Mouse (Mus musculus): Measurements from ENCODE around the gene Arhgap45. TPM values are rescaled to one million over a fixed set of nuclear protein-coding genes. Genes with fewer than 3 reads are reported as not detected.

Gene Arhgap45
- polyA plus RNA-seq, 1 experiment from 2014 or later = 1.7 TPM

DNA sequence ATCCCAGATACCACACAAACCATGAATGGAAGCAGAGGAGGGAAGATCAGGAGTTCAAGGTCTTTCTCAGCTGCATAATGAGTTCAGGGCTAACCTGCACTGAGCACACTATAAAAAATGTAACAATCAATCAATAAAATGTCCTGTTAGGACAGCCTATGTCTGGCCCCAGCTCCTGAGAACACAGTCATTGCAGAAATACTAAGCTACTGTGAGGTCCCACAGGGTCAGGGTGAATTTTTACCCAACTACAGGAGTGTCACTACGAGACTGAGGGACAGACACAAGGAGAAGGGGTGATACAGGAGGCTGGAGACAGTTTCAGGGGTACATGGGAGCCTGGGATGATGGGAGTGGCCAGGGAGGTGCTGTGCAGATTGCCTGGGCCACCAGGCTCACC, 61.9 kb downstream of the Arhgap45 start:
- H3K4me1 ChIP-seq (replicated peaks; ENCODE audit: control insufficient read depth, insufficient read depth, low read length) = no peaks in the 10 kb centered on the region
- WGBS = 92% methylated on average over 1 of the region's 1 CpGs

DNA sequence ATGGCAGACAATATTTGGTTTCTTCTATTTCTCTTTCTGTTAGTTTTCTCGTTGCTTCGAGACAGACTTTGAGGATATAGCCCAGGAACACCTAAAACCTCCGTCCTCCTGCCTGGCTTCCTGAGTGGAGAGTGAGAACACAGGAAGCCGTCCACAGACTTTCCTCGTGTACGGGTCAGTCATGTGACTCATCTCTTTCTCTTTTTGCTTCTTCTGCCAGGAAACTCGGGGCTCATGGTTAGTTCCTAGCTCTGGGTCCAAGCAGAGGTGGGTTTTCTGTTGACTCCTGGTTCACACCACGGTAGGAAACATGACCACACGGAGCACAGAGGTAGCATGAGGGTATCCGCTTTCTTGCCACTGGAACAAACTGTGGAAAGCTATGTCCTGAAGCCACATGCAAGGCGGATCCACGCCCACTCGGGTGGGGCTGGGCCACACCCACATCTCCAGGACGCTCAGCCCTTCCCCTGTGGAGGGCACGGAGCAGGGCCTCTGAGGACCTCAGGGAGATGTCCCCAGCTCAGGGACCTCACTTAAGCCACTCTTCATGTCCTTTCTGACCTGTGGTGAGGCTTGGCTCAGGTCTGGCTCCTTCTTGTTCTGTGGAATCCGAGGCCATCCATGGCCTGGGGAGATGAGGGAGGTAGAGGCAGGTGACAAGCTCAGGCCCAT, 64.1 kb downstream of the Arhgap45 start:
- H3K9ac ChIP-seq = no peak overlapping the region
- H3K4me3 ChIP-seq (replicated peaks; ENCODE audit: low read length) = no peak overlapping the region
- H3K36me3 ChIP-seq (replicated peaks; ENCODE audit: control insufficient read depth, insufficient read depth) = peaks cover 59% of the 10 kb centered on the region
- no peaks in the 10 kb centered on the region for H3K9me3 ChIP-seq (ENCODE audit: control insufficient read depth, low read length)
- DNase-seq (ENCODE audit: low spot score) (no peak), ATAC-seq (ENCODE audit: low FRiP score) (no peak)
- WGBS = 90% methylated on average over 16 of the region's 16 CpGs
- no peak overlapping the region for H3K27ac ChIP-seq
- no peaks in the 10 kb centered on the region for H3K4me1 ChIP-seq (replicated peaks; ENCODE audit: control insufficient read depth, insufficient read depth, low read length)
- H3K4me2 ChIP-seq (replicated peaks) = no peak overlapping the region
- no peaks in the 10 kb centered on the region for H3K27me3 ChIP-seq (ENCODE audit: control insufficient read depth, insufficient read depth, low read length)

More for the DNA sequence above, 61.9 kb downstream of the Arhgap45 start:
- H3K27me3 ChIP-seq (ENCODE audit: control insufficient read depth, insufficient read depth, low read length) = no peaks in the 10 kb centered on the region
- ATAC-seq (ENCODE audit: low FRiP score) (no peak), DNase-seq (ENCODE audit: low spot score) (no peak)
- no peak overlapping the region for H3K4me2 ChIP-seq (replicated peaks)
- peaks cover 44% of the 10 kb centered on the region for H3K36me3 ChIP-seq (replicated peaks; ENCODE audit: control insufficient read depth, insufficient read depth)
- H3K4me3 ChIP-seq (replicated peaks; ENCODE audit: low read length) = no peak overlapping the region
- H3K9ac ChIP-seq = no peak overlapping the region
- no peaks in the 10 kb centered on the region for H3K9me3 ChIP-seq (ENCODE audit: control insufficient read depth, low read length)
- no peak overlapping the region for H3K27ac ChIP-seq

Other genes starting within 250 kb of the Arhgap45 start
- 92.8 and 96.7 TPM in 2 replicates for gene Rnf126, start 249.7 kb upstream of the Arhgap45 start, polyA plus RNA-seq (2014; fragmentation: Nextera tagmentation; extraction: Ambion mirVana)
- gene Fstl3, start 239.4 kb upstream of the Arhgap45 start, polyA plus RNA-seq (2014; fragmentation: Nextera tagmentation; extraction: Ambion mirVana) = 1.6 and 2.2 TPM in 2 replicates
- gene Prss57, start 225.7 kb upstream of the Arhgap45 start, polyA plus RNA-seq (2014; fragmentation: Nextera tagmentation; extraction: Ambion mirVana) = 0.08 and 0.29 TPM in 2 replicates
- gene Palm, start 223.1 kb upstream of the Arhgap45 start, polyA plus RNA-seq (2014; fragmentation: Nextera tagmentation; extraction: Ambion mirVana) = 240 and 247 TPM in 2 replicates
- gene Misp, start 195.7 kb upstream of the Arhgap45 start, polyA plus RNA-seq (2014; fragmentation: Nextera tagmentation; extraction: Ambion mirVana) = 0.08 and 0.74 TPM in 2 replicates
- 59.5 and 62.6 TPM in 2 replicates for gene Ptbp1, start 162.2 kb upstream of the Arhgap45 start, polyA plus RNA-seq (2014; fragmentation: Nextera tagmentation; extraction: Ambion mirVana)
- gene Prtn3, start 142.2 kb upstream of the Arhgap45 start, polyA plus RNA-seq (2014; fragmentation: Nextera tagmentation; extraction: Ambion mirVana) = 10.1 and 12.8 TPM in 2 replicates
- gene Plppr3, start 142.0 kb upstream of the Arhgap45 start, polyA plus RNA-seq (2014; fragmentation: Nextera tagmentation; extraction: Ambion mirVana) = 288 and 294 TPM in 2 replicates
- gene Elane, start 130.4 kb upstream of the Arhgap45 start, polyA plus RNA-seq (2014; fragmentation: Nextera tagmentation; extraction: Ambion mirVana) = 0.47 TPM in 1 of 2 replicates, not detected in the other
- not detected in 2 replicates for gene Cfd, start 125.8 kb upstream of the Arhgap45 start, polyA plus RNA-seq (2014; fragmentation: Nextera tagmentation; extraction: Ambion mirVana)
- gene Med16, start 107.7 kb upstream of the Arhgap45 start, polyA plus RNA-seq (2014; fragmentation: Nextera tagmentation; extraction: Ambion mirVana) = 42.0 and 42.5 TPM in 2 replicates
- 1.1 TPM in 1 of 2 replicates, not detected in the other for gene Gm26602, start 105.8 kb upstream of the Arhgap45 start, polyA plus RNA-seq (2014; fragmentation: Nextera tagmentation; extraction: Ambion mirVana)
- 1.7 and 2.6 TPM in 2 replicates for gene Kiss1r, start 99.7 kb upstream of the Arhgap45 start, polyA plus RNA-seq (2014; fragmentation: Nextera tagmentation; extraction: Ambion mirVana)
- 228 and 232 TPM in 2 replicates for gene R3hdm4, start 95.4 kb upstream of the Arhgap45 start, polyA plus RNA-seq (2014; fragmentation: Nextera tagmentation; extraction: Ambion mirVana)
- 3.4 and 3.8 TPM in 2 replicates for gene Arid3a, start 89.6 kb upstream of the Arhgap45 start, polyA plus RNA-seq (2014; fragmentation: Nextera tagmentation; extraction: Ambion mirVana)
- 91.8 and 97.8 TPM in 2 replicates for gene Wdr18, start 56.5 kb upstream of the Arhgap45 start, polyA plus RNA-seq (2014; fragmentation: Nextera tagmentation; extraction: Ambion mirVana)
- gene Grin3b, start 45.9 kb upstream of the Arhgap45 start, polyA plus RNA-seq (2014; fragmentation: Nextera tagmentation; extraction: Ambion mirVana) = 0.30 and 0.33 TPM in 2 replicates
- 22.6 and 22.8 TPM in 2 replicates for gene Tmem259, start 32.3 kb upstream of the Arhgap45 start, polyA plus RNA-seq (2014; fragmentation: Nextera tagmentation; extraction: Ambion mirVana)
- 28.4 and 37.6 TPM in 2 replicates for gene Cnn2, start 28.1 kb upstream of the Arhgap45 start, polyA plus RNA-seq (2014; fragmentation: Nextera tagmentation; extraction: Ambion mirVana)
- 4.1 and 4.5 TPM in 2 replicates for gene Abca7, start 20.2 kb upstream of the Arhgap45 start, polyA plus RNA-seq (2014; fragmentation: Nextera tagmentation; extraction: Ambion mirVana)
- gene Polr2e, start 23.1 kb downstream of the Arhgap45 start, polyA plus RNA-seq (2014; fragmentation: Nextera tagmentation; extraction: Ambion mirVana) = 142 and 150 TPM in 2 replicates
- gene Gpx4, start 30.5 kb downstream of the Arhgap45 start, polyA plus RNA-seq (2014; fragmentation: Nextera tagmentation; extraction: Ambion mirVana) = 556 and 557 TPM in 2 replicates
- gene Sbno2, start 88.9 kb downstream of the Arhgap45 start, polyA plus RNA-seq (2014; fragmentation: Nextera tagmentation; extraction: Ambion mirVana) = 12.3 and 12.6 TPM in 2 replicates
- 20.2 and 24.6 TPM in 2 replicates for gene Stk11, start 99.2 kb downstream of the Arhgap45 start, polyA plus RNA-seq (2014; fragmentation: Nextera tagmentation; extraction: Ambion mirVana)
- gene Atp5d, start 122.0 kb downstream of the Arhgap45 start, polyA plus RNA-seq (2014; fragmentation: Nextera tagmentation; extraction: Ambion mirVana) = 469 and 505 TPM in 2 replicates
- gene Cbarp, start 124.2 kb downstream of the Arhgap45 start, polyA plus RNA-seq (2014; fragmentation: Nextera tagmentation; extraction: Ambion mirVana) = 93.4 and 96.4 TPM in 2 replicates
- gene Midn, start 131.6 kb downstream of the Arhgap45 start, polyA plus RNA-seq (2014; fragmentation: Nextera tagmentation; extraction: Ambion mirVana) = 44.1 and 54.4 TPM in 2 replicates
- 203 and 252 TPM in 2 replicates for gene Cirbp, start 149.3 kb downstream of the Arhgap45 start, polyA plus RNA-seq (2014; fragmentation: Nextera tagmentation; extraction: Ambion mirVana)
- gene 1600002K03Rik, start 156.3 kb downstream of the Arhgap45 start, polyA plus RNA-seq (2014; fragmentation: Nextera tagmentation; extraction: Ambion mirVana) = 7.0 and 7.7 TPM in 2 replicates
- 25.9 and 26.2 TPM in 2 replicates for gene Efna2, start 162.8 kb downstream of the Arhgap45 start, polyA plus RNA-seq (2014; fragmentation: Nextera tagmentation; extraction: Ambion mirVana)
- 29.0 and 32.9 TPM in 2 replicates for gene Mum1, start 209.8 kb downstream of the Arhgap45 start, polyA plus RNA-seq (2014; fragmentation: Nextera tagmentation; extraction: Ambion mirVana)
- 303 and 341 TPM in 2 replicates for gene Ndufs7, start 232.5 kb downstream of the Arhgap45 start, polyA plus RNA-seq (2014; fragmentation: Nextera tagmentation; extraction: Ambion mirVana)
- 17.3 and 24.3 TPM in 2 replicates for gene Gamt, start 244.4 kb downstream of the Arhgap45 start, polyA plus RNA-seq (2014; fragmentation: Nextera tagmentation; extraction: Ambion mirVana)
- 35.2 and 36.3 TPM in 2 replicates for gene Dazap1, start 244.8 kb downstream of the Arhgap45 start, polyA plus RNA-seq (2014; fragmentation: Nextera tagmentation; extraction: Ambion mirVana)